Mouse (Mus musculus) ES-Bruce4 (cell line): ENCODE measurements at regions not wholly inside any gene's neighbourhood (a gene's known extent, or its start where the extent isn't known, plus 50 kb on each side); places are given as distances from the start of the nearest gene placed in this dataset.
"Not testable (repeated sequence)": the region's sequence is repeated elsewhere in the genome, so short reads cannot be mapped to it uniquely, and the experiment has no call there.

ENCODE experiments used
- H3K27ac ChIP-seq: 2 replicates; pipeline ENCODE4 v1.5.1; 2012; ENCODE audit warnings: low read length, inconsistent platforms; ENCODE audit not compliant: insufficient read depth
- H3K27me3 ChIP-seq: 2 replicates; pipeline ENCODE4 v1.6.1; 2012; ENCODE audit warnings: mild to moderate bottlenecking, low read length, inconsistent platforms; ENCODE audit not compliant: control insufficient read depth, poor library complexity, insufficient read depth, severe bottlenecking
- H3K36me3 ChIP-seq: 2 replicates; pipeline ENCODE4 v1.6.1; 2012; ENCODE audit warnings: inconsistent platforms, mild to moderate bottlenecking, low read length, moderate library complexity; ENCODE audit not compliant: control insufficient read depth, poor library complexity, insufficient read depth, severe bottlenecking
- H3K4me1 ChIP-seq: one replicate; pipeline ENCODE4 v1.8.1; 2011; ENCODE audit warnings: low read length; ENCODE audit not compliant: control insufficient read depth, insufficient read depth
- H3K4me3 ChIP-seq: 2 replicates; pipeline ENCODE4 v1.5.1; 2011; ENCODE audit warnings: low read depth, mild to moderate bottlenecking, low read length
- H3K9ac ChIP-seq: 2 replicates; pipeline ENCODE4 v1.6.1; 2012; ENCODE audit warnings: low read depth, mild to moderate bottlenecking, inconsistent platforms; ENCODE audit not compliant: poor library complexity, severe bottlenecking
- H3K9me3 ChIP-seq: replicated peaks from 2 replicates; pipeline ENCODE4 v1.6.1; 2012; ENCODE audit warnings: mild to moderate bottlenecking, low read length, inconsistent platforms; ENCODE audit not compliant: control insufficient read depth, poor library complexity, insufficient read depth, severe bottlenecking
- CTCF ChIP-seq: IDR thresholded peaks from one replicate; pipeline ENCODE4 v1.8.1; 2011; ENCODE audit warnings: low read depth, low read length
- EP300 ChIP-seq: IDR thresholded peaks from 2 replicates; pipeline ENCODE4 v1.6.1; 2011; ENCODE audit warnings: low read depth, low read length; ENCODE audit not compliant: insufficient read depth
- POLR2A ChIP-seq: IDR thresholded peaks from one replicate; pipeline ENCODE4 v1.8.1; 2011; ENCODE audit warnings: low read length; ENCODE audit not compliant: insufficient read depth

DNA sequence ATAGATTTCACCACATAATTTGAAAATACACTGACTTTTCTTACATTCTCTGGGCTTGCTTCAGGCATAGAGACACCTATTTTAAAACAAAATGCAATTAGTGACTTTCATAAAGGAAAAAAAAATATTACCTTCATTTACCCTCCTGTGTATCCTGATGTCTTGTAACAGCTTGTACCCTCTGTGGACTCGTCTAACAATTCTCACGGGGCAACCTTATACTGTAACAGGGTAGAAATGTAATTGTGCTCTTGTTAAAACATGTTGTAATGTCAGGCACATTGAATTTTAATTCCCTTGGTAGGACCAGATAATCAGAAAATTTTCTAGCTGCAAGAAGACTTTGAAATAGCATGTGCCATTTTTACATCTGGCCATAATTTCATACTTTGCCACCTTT lies 946.3 kb downstream of the Dnajb9 start:
- Histone ChIP-seq H3K4me3 (no peak overlapping the region), H3K9me3 (no peaks in the 10 kb centered on the region), H3K9ac (no peak overlapping the region), H3K27ac (no peak overlapping the region), H3K36me3 (no peaks in the 10 kb centered on the region), H3K4me1 (no peaks in the 10 kb centered on the region), H3K27me3 (no peaks in the 10 kb centered on the region)
- TF ChIP-seq CTCF (no peak), POLR2A (no peak), EP300 (no peak)

DNA sequence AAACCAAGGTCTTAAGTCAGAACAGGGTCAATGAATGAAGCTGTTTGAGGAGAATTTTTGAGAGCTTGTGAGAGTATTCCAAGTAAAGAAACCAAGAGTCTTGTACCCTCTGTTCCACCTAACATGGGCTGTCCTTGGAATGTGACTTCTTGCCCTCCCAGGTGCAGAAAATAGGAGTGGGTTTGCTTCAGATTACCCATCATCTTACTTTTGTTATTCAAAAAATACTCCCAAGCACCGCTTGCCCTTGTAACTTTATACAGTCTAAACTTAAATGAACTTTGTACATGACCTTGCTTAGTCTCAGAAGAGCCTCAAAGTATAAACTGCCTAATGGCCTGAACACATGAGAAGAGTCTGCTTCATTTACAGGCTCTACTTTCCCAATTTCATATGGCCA lies 984.2 kb downstream of the Dnajb9 start:
- no peak overlapping the region for H3K9ac ChIP-seq
- TF ChIP-seq EP300 (no peak), POLR2A (no peak), CTCF (no peak)
- H3K27ac ChIP-seq: no peak overlapping the region
- H3K27me3 ChIP-seq: no peaks in the 10 kb centered on the region
- no peak overlapping the region for H3K4me3 ChIP-seq
- H3K36me3 ChIP-seq: no peaks in the 10 kb centered on the region
- H3K4me1 ChIP-seq: no peaks in the 10 kb centered on the region
- H3K9me3 ChIP-seq: no peaks in the 10 kb centered on the region

DNA sequence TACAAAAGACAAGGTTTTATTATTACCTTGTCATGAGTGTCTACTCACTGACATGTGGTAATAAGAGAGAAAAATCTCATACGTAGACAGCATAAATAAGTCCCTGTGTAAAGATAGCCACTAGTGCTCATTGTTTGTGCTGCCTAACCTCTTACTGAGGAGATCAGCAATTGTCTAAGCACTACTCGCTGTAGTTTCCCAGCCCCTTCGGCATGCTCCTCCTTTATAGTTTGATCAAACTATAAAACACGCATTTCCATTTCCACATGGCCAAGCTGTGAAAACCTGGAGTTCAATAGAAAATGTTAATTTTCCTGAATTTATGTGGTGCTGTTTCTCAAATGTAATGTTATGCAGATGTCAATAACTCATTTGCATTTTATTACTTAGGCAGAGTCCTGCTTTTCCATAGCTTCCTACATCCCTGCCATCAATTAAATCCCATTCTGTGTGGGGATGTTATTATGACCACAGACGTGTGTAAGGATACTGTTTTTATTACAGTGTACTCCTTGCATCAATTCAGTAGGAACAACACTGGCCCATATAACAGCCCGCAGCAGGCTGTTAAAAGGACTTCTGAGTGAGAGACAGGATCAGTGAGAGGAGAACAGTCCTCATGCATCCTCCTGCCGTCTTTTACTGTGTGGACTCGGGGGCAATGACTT lies 986.2 kb downstream of the Dnajb9 start:
- H3K4me1 ChIP-seq: no peaks in the 10 kb centered on the region
- no peaks in the 10 kb centered on the region for H3K36me3 ChIP-seq
- TF ChIP-seq EP300: no peak
- TF ChIP-seq POLR2A: no peak
- no peak for TF ChIP-seq CTCF
- H3K4me3 ChIP-seq: no peak overlapping the region
- H3K9ac ChIP-seq: no peak overlapping the region
- no peaks in the 10 kb centered on the region for H3K27me3 ChIP-seq
- H3K9me3 ChIP-seq: no peaks in the 10 kb centered on the region
- H3K27ac ChIP-seq: no peak overlapping the region

DNA sequence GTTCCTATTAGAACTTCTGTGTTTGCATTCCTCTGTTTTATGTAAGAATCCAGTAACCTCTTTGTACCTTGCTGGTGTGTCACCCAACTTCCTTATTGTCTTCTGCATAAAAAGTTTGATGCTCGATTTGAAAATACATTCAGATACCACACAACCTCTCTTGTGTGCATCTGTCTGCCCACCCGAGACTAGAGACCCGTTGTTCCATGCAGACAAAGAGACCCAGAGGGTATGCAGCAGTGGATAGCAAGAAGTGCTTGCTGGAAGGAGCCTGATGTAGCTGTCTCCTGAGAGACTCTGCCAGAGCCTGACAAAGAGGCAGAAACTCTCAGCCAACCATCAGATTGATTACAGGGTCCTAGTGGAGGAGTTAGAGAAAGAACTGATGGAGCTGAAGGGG lies 997.8 kb downstream of the Dnajb9 start:
- not testable (repeated sequence) for H3K9me3 ChIP-seq, H3K9ac ChIP-seq, H3K36me3 ChIP-seq, H3K27me3 ChIP-seq, H3K4me1 ChIP-seq, H3K4me3 ChIP-seq
- H3K27ac ChIP-seq: peak overlapping the region; percentile 94
- peak; percentile 33; the same call in 1 of the 2 replicates for TF ChIP-seq EP300

DNA sequence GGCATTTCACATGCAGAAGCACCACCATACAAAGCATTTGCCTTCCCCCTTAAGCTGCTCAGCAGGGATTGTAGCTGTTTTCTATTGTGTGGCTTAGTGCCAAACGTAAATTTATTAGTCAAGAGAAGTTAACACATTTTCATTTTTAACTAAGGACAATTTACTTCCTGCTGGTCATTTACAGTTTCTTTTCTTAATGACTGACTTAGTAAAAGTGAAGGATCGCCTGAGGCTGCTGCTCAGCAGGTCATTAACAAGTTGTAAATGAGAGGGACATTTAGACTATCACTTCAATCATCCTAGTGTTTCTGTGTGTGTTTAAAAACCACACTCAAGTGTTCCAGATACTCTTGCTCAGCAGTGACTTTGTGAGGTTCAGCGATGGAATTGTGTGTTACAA lies 1005.5 kb downstream of the Dnajb9 start:
- H3K4me1 ChIP-seq: peaks cover 3% of the 10 kb centered on the region
- no peaks in the 10 kb centered on the region for H3K36me3 ChIP-seq
- no peaks in the 10 kb centered on the region for H3K9me3 ChIP-seq
- no peaks in the 10 kb centered on the region for H3K27me3 ChIP-seq
- no peak overlapping the region for H3K4me3 ChIP-seq
- H3K9ac ChIP-seq: no peak overlapping the region
- no peak for TF ChIP-seq EP300
- TF ChIP-seq POLR2A: no peak
- no peak for TF ChIP-seq CTCF
- no peak overlapping the region for H3K27ac ChIP-seq
